Mouse (Mus musculus) liver, embryonic 12.5 days (tissue): ENCODE data around the gene Vwde. TPM values are rescaled to one million over a fixed set of nuclear protein-coding genes. Genes with fewer than 3 reads are reported as not detected.

Experiments
- ATAC-seq: fragments of 200-750 bp; cut with Nextera tagmentation; 2 replicates; pipeline ENCODE4 v1.8.0; 2017; ENCODE audit warnings: moderate number of reproducible peaks, mild to moderate bottlenecking, moderate library complexity
- H3K27ac ChIP-seq: fragments of 300-500 bp; sonication (generic); 2 replicates; pipeline ENCODE4 v1.5.1; 2016; ENCODE audit warnings: mild to moderate bottlenecking
- H3K27me3 ChIP-seq: fragments of 300-500 bp; sonication (generic); replicated peaks from 2 replicates; pipeline ENCODE4 v1.6.1; 2016; ENCODE audit warnings: mild to moderate bottlenecking, moderate library complexity
- H3K36me3 ChIP-seq: fragments of 300-500 bp; sonication (generic); 2 replicates; pipeline ENCODE4 v1.6.1; 2016; ENCODE audit warnings: mild to moderate bottlenecking, moderate library complexity
- H3K4me1 ChIP-seq: fragments of 300-500 bp; sonication (generic); 2 replicates; pipeline ENCODE4 v1.6.1; 2016
- H3K4me2 ChIP-seq: fragments of 300-500 bp; sonication (generic); 2 replicates; pipeline ENCODE4 v1.6.1; 2016; ENCODE audit warnings: mild to moderate bottlenecking, moderate library complexity
- H3K4me3 ChIP-seq: fragments of 300-500 bp; sonication (generic); 2 replicates; pipeline ENCODE4 v1.5.1; 2016; ENCODE audit warnings: mild to moderate bottlenecking, moderate library complexity
- H3K9ac ChIP-seq: fragments of 300-500 bp; sonication (generic); 2 replicates; pipeline ENCODE4 v1.6.1; 2016; ENCODE audit warnings: mild to moderate bottlenecking, moderate library complexity
- H3K9me3 ChIP-seq: fragments of 300-500 bp; sonication (generic); replicated peaks from 2 replicates; pipeline ENCODE4 v1.6.1; 2016; ENCODE audit warnings: mild to moderate bottlenecking, moderate library complexity
- WGBS: fragments of 180-500 bp; shearing (Covaris S2); methylation state at CpG from one replicate; pipeline ENCODE4 v1.1.7; 2016; ENCODE audit not compliant: insufficient replicate concordance; 5-methylcytosine and 5-hydroxymethylcytosine counted together
- polyA plus RNA-seq: library from polyadenylated mRNA; unstranded; fragments of >200 nt; fragmentation: Nextera tagmentation; extraction: Ambion mirVana; gene quantifications from 2 replicates; pipeline ENCODE4 v1.2.1, GENCODE M21; 2016

Vwde gene
- polyA plus RNA-seq, 1 experiment from 2014 or later, result not detected

DNA sequence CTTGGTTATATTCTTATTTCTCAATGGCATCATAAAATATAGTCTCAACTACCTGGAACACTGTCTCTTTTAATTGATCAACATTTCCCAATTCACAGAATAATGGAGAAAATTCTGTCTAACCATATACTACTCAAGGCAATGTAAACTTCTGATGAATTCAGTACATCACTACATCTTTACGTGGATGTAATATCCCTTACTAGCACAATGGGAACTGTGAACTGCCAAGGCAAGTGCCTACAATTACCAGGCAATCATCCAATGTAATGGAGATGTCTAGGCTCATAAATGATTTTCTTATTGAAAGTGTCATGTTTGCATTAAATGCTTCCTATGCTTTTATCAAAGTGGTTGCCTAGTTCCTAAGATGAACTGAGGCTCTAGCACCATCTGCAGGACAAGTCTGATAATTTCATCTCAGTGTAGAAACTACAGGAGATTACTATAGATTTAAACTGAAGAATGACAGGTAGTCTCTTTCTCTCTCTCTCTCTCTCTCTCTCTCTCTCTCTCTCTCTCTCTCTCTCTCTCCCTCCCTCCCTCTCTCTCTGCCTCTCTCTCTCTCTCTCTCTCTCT is 72.6 kb downstream of the Vwde start:
- no peak overlapping the region for H3K4me3 ChIP-seq
- no peaks in the 10 kb centered on the region for H3K36me3 ChIP-seq
- H3K27ac ChIP-seq, result no peak overlapping the region
- no peak overlapping the region for H3K9ac ChIP-seq
- ATAC-seq, result no peak
- no peaks in the 10 kb centered on the region; the same call in 1 of the 2 replicates for H3K9me3 ChIP-seq
- WGBS, result 73% methylated on average over 1 of the region's 1 CpGs
- H3K27me3 ChIP-seq, result no peaks in the 10 kb centered on the region
- no peak overlapping the region for H3K4me2 ChIP-seq
- H3K4me1 ChIP-seq, result no peaks in the 10 kb centered on the region

DNA sequence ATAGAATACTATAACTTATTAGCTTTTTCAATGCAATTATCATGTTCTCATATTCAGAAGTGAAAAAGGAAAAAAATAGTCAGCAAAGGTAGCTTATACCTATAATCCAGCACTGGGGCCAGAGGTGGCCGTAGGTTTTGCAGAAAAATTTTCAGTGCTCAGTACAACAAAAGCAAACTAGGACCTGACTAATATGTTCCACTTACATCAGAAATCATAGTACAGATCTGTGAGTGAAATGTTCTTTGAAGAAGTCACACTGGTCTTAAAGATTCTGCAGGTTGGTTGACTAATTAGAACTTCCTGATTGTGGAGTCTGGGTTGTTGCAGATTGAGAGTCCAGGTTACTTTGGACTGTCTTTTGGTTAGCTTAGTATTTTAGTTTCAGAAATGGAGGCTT is 87.5 kb downstream of the Vwde start:
- ATAC-seq, result no peak
- H3K9ac ChIP-seq, result no peak overlapping the region
- H3K4me2 ChIP-seq, result no peak overlapping the region
- no peak overlapping the region for H3K4me3 ChIP-seq
- WGBS, result 82% methylated on average over 1 of the region's 1 CpGs
- H3K27me3 ChIP-seq, result no peaks in the 10 kb centered on the region
- no peak overlapping the region for H3K27ac ChIP-seq
- no peaks in the 10 kb centered on the region for H3K9me3 ChIP-seq
- no peaks in the 10 kb centered on the region for H3K36me3 ChIP-seq
- H3K4me1 ChIP-seq, result no peaks in the 10 kb centered on the region

DNA sequence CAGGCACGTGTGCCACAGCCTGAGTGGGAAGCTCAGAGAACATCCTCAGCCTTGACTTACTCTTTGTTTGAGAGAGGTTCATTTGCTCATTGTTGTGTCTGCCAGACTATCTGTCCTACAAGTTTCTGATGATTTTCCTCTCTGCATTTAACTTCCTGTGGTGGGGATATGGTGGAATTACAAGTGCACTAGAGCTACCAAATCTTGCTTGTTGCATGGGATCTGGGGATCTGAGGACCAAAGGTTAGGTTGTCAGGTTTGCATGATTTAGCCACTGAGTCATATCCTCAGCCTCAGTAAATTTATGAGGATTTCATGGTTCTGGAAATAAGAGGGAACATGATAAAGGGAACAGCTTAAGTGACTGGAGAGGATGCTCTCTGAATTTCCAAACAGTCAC is 116.1 kb downstream of the Vwde start:
- H3K27ac ChIP-seq, result no peak overlapping the region
- H3K27me3 ChIP-seq, result no peaks in the 10 kb centered on the region
- ATAC-seq, result no peak
- WGBS, result 41% methylated on average over 1 of the region's 1 CpGs
- H3K9me3 ChIP-seq, result no peaks in the 10 kb centered on the region
- H3K9ac ChIP-seq, result no peak overlapping the region
- H3K4me2 ChIP-seq, result no peak overlapping the region
- H3K4me1 ChIP-seq, result no peaks in the 10 kb centered on the region
- no peak overlapping the region for H3K4me3 ChIP-seq
- no peaks in the 10 kb centered on the region for H3K36me3 ChIP-seq

Other genes with a start within 250 kb of the Vwde start
- gene Tmem106b, start 155.2 kb downstream of the Vwde start, polyA plus RNA-seq, result 12.3 and 12.4 TPM in 2 replicates